Mouse (Mus musculus) yolk sac, embryonic 10.5 days (tissue): Measurements from ENCODE around the gene Txlna.
A peak's percentile ranks its signal among the peaks of the same experiment; 100 is the strongest.

Source experiments
- DNase-seq: peaks from one replicate; pipeline ENCODE4 v3.0.0-alpha.2; 2017; ENCODE audit warnings: low spot score

Txlna gene

DNA sequence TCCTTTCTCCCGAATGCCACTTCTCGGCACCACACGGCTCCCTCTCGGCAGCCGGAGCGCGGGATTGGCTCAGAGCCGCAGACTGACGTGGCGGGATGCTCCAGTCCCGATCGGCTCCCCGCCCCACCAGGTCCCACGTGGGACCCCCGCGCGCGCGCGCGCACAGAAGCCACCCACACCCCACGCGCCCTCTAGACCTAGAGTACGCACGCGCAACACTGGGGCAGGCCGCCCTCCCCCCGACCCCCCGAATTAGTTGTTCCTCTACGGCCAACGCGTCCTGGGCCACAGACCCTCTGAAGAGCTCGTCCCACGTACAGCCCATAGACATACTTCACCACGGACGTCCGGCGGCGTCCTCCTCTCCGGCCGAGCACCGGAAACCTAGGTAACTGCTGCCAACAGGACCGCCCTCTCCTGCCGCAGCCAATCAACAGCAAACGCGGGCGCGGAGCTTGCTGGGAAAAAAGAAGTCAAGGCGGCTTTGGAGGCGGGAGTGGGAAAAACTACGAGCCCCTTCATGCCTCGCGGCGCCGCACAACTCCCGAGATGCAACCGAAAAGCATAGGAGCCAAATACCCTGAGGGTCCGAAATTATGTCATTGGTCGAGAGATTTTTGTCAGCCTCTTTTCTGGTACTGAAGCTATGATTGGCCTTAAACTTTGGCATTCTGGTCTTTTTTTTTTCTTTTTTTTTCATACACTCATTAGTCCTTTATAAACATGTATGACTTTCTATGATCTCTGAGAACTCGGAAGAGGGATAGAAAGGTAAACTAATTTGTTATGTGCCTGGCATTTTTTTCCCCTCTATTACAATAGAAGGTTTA is at the start of gene Txlna:
Gene Txlna, minus strand, starts transcription at position 428 of the 830 bp plus-strand sequence.
- DNase-seq = peak; percentile 98

DNA sequence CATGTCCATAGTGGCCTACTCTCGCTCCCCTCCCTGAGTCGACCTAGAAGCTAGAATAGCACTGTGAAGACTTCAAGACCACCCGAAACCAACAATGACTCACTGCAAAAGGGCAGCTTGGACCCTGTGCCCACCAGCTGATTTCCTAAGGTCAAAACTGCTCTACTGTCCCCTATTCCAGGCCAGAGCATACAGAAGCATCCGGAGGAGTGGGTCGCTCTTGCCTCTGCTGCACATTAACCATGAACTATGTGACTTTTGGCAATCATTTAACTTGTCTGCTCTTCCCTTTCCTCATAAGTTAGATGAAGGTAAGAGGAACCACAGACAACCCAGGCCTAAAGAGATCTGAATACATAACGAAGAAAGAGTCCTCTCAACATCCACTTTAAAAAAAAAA is 43.7 kb upstream of the Txlna start:
- peak; percentile 66 for DNase-seq

DNA sequence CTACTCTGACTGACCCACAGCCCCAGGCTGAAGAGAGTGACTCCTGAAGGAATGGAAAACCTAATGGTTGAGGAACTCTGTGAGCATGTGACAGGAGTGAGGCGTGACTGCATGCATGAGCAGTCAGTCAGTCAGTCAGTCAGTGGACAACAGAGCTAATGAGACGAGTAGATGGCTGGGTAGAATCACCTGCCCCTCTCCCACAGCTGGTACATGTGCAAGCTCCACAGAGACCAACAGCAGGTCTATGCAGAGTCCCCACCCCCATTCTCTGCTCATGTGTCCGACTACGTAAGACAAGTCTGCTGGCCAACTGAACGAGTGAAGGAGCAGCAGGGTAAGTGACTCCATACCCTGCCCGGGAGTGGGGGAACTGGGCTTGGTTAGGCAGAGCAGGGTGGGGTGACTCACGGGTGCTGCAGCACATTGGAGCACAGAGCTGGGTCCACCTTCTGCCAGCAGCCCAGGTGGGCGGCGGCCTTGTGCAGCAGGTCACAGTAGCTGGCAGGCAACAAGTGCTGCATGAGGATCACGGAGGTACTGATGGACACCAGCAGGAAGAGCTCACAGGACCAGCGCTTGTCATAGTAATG is 43.1 kb upstream of the Txlna start:
- DNase-seq = peak; percentile 74

DNA sequence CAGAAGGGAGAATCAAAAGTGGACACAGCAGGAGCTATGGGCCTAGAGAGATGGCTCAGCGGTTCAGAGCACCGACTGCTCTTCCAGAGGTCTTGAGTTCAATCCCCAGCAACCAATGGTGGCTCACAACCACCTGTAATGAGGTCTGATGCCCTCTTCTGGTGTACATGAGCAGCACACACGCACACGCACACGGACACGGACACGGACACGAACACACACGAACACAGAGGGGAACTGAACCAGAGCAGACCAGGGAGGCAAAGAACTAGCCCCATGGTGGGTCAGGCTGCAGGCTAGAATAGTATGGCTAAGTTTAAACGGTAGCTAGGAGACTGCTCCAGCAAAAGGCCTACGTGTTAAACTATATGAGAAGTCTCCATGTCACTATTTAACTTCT is 41.0 kb upstream of the Txlna start:
- DNase-seq = no peak

DNA sequence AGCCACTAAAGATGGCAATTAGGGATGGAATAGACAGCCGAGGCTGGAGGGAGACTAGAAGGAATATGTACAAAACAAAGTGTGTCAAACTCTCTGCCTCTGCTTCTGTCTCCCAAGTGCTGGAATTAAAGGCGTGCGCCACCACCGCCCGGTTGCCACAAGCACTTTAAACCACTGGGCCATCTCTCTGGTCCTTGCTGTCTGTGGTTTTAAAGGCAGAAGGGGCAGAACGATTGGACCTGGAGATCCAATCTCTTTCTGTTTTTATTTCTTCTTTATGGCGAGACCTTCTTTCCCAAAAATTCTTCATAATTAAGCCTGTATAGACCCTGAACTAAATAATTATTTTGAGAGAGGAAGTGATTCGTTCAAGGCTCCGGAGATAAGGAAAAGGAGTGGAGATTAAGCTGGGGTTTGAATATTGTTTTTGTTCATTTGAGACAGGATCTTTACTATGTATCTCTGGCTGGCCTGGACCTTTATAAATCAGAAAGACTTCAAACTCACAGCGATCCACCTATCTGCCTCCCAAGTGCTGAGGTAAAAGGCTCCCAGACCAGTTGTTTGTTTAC is 32.1 kb upstream of the Txlna start:
- no peak for DNase-seq

DNA sequence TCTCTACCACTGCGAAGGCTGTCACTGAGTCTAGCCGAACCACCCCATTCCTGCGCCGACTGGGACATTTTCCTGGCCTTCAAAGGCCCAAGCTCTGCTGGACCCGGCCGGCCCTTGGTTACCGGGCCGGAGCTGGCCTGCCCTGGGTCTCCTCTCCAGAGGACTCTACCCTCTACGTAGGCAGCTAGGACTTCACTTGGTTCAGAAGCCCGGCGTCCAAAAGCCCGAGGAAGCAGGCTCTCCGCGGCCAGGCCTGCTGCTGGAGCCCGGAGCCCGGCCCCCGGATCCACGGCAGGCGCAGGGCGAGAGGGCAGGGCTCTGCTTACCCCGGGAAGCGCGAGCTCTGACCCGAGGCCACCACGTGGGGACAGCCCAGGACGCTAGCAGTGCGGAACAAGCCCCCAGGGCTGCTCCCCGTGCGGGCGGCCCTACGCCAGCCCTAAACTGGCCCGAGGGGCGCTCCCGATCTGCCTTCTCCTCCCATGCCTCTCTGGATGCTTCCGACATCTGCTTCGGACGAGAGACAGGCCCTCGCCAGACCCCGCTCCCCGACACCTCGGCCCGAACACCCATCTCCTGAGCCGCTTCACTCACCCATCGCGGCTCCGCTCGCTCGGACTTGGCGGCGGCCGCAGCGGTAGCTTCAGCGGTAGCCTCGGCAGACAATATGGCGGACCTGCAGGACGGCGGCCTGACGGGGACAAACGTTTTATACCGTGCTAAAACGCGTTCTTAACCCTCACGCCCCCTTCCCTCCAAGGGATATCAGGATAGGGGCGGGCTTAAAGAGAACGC is 31.4 kb upstream of the Txlna start, which contains the start of gene Kpna6:
Gene Kpna6, minus strand, starts transcription at position 685 of the 795 bp plus-strand sequence.
- peak; percentile 93 for DNase-seq

DNA sequence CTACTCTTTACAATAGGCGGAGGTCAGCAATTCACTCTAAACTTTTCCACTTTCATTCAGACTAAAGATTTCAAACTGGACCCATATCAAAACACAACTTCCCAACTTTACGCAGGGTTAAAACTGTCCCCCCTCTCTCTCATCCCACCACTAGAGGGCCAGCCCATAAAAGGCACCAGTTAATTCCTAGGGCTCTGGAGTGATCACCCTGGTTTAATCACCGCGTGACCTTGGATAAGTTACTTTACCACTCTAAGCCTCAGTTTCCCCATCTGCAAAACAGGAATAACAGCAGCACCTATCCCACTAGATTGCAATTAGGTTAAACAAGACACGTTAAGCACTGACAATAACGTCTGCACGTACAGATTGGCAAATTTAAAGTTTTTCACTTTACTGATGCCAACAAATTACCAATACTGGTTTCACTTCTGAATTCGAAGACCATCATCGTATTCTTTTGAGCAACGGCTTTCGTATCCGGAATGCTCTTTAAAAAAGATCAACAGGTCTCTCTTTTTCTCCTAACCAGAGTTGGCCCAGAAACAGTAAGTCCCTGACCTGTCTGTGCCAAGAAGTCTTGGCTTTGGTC is 30.7 kb upstream of the Txlna start:
- peak; percentile 47 for DNase-seq

DNA sequence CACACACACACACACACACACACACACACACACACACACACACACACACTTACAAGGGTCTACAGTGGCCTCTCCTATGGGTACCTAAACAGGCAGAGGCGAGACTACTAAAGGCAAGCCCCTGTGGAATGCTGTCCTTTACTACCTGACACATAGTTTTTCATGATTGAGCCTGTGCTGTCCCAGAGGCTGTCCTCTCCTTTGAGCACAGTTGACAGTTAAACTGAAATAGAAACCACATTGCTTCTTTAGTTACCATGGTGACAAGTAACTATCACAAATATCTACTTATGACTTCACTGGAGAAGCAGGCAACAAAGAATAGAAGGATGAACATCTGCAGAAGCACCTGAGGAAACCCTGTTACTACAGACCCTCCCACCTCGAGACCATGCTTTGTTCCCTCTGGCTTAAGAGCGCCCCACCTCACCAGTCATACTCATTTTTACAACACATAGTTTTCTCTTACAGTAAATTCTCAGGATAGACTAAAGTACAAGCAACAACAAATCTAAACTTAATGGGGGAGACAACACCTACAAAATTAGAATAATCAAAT is 21.5 kb upstream of the Txlna start:
- DNase-seq = no peak

DNA sequence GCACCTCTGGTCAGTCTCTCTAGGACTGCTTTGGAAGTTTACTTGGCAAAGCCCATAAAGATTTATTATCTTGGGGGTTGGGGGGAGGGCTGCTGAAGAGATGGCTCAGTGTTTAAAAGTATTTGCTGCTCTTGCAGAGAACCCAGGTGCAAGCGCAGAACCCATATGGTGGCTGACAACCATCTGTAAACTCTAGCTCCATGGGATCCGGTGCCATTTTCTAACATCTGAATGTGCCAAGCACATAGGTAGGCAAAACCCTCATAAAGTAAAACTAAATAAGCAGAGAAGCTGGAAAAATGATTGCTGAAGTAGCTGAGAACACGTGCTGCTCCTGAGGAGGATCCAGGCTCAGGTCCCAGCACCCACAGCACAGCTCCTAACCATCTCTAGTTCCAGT is 20.7 kb upstream of the Txlna start:
- no peak for DNase-seq

DNA sequence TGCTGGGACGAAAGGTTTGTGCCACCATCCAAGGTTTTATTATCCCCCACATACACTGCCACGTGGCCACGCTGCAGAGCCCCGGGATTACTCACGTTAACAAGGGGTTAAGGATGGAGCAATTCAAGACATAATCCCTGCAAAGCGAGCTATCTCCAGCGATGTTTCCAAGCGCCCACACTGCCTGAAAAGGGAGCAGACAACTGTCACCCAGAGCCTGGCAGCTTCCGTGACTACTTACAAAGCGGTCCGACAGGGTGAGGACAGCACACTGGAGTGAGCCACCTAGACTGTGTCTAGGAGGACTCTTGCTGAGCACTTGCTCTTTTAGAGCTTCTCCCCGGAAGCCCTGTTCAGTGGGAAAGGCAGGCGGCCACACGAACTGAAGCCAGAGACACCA is 13.9 kb upstream of the Txlna start:
- no peak for DNase-seq

DNA sequence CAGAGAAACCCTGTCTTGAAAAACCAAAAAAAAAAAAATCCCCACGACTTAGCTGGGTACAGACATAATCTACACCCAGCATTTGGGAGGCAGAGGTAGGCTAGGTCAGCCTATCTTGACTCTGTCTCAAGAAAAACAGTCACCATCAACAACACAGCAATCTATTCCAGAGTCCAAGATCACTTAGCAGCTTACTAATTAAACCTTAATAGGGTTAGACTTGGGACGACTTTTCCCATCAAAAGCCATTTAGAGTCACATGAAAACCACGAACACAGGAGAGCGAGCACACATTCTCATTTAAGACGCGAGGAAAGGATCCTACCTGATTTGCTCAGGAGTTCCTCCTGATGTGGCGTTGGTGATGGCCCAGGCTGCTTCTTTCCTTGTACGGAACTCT is 9.5 kb upstream of the Txlna start:
- no peak for DNase-seq

DNA sequence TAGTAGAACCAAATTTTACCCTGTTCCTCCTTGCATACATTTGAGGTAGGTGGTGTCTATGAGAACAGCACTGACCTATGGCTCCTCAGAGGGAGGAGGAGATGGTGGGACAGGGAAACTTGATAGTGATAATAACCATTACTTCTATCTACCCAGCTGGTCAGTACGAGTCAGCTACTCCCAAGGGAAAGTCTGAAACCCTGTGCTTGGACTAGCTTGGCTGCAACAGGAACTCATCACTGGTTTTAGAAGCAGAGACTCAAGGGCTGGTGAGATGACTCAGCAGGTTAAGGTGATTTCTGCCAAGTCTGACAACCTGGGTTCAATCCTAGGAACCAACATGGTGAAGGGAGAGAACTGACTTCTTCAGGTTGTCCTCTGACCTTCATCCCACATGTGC is 7.8 kb upstream of the Txlna start:
- no peak for DNase-seq

DNA sequence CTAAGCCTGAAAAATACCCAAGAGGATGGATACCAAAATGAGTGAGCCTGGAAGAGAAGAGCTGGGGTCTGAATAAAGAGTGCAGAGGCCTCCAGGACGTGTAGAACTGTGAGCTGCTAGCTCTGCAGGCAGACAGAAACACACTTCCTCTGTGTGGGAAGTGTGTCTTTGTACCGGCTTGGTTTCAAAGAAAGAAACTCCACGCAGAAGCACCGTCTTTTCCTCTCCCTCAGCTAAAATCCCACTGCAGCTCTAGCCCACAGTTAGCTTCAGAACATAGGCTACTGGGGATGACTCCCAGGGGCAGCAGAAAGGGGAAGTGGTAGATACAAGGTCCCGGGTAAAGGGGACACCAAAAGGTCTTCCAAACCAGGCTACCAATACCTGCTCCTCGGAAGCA is 4.3 kb upstream of the Txlna start:
- DNase-seq = no peak

DNA sequence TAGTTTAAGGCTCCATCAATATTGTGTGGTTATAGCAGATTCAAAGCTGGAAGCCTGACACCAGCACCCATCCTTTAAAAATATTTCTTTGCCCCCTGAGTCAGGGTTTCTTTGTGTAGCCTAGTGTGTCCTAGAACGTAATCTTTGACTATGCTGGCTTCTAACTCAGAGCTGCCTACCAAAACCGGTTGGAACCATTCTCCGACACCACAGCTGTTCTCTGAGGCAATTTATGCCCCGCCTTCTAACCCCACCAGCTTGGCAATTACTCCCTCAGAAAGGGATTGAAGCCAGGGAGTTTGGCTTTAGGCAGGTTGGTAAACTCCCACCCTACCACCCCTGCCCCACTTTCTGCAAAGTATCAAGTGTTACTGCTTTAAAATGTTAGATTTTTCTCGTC is 891 bp upstream of the Txlna start:
- DNase-seq = no peak

DNA sequence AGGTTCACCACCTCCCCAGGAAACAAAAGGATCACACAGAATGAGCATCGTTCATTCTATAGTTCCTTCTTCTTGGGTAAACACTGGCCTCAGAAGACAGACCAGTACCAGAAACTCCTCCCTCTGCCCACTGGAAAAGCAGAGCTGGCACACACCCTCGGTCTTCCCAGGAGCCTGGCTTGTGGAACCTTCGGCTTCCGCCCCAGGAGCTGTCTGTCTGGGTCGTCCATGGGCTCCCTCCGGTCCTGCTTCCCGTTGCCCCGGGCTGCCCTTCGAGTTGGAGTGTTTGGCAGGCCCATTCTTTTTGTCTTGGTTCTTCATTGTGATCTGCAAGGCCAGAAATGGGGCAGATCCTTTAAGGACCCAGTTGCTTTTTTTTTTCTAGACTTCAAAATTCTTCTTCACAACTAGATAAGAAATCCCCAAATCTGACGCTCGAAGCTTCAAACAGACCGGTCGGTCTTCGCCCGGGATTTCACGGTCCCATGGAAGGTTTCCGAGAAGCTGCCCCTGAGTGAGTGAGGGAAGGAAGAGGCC is 696 bp downstream of the Txlna start:
- DNase-seq = no peak

DNA sequence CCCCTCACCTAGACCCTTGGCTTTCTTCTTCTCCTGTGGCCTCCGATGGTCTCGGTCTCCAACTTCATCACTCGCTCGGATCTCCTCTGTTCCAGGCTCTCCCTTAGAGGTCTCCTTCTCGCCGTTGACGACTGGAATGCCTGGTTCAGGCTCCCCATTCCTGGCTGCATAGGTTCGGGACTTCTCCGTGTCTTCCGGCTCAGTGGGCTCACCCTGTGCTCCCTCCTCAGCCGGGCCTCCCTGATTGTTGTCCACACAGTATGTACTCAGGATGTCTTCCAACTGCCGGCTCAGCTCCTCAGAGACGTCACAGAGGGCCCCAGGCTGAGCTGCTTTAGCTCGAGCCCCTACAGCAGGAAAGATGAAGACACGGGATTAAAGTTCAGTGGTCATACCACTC is 1.6 kb downstream of the Txlna start:
- DNase-seq = no peak

DNA sequence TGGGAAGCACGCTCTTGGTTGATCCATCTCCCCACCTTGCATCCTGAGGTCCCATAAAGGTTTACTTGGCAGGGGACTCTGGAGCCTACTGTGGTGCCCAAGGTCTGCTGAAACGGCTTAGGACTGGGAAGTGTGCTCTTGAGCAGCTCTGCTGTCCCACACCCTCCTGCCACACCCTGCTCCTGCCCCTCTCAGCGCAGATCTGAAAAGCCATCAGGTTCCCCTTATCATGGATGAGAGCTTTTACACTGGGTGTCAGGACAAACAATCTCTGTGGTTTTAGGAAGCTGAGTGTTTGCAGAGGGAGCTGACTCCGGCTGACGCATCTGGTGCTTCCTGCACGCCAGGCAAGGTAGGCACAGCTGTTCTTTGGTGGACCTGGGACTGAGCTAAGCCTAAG is 7.0 kb downstream of the Txlna start:
- no peak for DNase-seq

DNA sequence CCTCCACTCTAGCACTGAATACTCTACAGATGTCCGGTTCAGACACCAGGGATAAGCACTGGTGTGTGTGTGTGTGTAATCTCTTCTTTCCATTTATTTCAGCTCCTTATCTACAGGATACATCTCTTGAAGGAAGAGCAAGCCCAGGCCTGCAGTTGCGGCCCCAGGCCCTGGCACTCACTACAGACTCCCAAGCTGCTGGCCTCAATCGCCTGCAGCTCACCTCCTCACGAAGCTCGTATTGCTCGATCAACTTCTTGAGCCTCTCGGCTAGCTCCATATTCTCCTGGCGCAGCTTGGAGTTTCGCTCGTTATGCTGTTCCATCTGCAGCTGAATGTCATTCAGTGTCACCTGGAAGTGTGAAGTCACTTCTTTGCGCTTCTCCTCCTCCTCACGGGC is 9.0 kb downstream of the Txlna start:
- no peak for DNase-seq

DNA sequence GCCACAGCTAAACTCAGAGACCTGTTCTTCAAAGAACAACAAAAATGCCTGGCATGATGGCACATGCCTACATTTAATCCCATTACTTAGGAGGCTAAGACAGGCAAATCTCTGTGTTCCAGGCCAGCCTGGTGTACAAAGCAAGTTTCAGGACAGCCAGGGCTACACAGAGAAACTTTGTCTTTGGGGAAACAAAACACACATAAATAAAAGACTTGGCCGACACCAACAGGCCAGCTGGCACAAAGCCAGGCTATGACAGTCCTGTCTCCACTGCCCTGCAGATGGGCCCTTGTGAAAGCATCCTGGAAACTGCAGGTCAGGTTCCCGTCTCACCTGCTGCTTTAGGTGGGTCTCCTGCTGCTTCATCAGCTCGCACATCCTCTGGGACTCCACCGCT is 9.9 kb downstream of the Txlna start:
- no peak for DNase-seq

DNA sequence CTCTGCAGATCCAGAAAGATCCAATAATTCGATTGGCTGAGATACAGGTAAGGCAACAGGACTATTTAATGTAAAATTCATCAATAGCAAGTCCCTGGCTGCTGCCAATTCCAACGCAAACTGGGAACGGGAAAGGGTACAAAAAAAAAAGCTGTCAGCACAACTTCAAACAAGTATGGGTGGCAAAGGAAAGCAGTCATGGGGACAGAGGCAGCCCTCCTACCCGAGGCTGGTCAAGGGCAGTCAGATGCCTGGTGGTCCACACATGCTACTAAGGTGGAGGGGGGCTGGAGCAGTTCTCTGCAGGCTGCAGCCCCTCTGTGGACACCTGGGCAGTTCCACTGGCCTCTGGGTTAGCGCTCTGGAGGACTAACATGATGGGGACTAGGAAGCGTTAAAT is 14.8 kb downstream of the Txlna start:
- no peak for DNase-seq

DNA sequence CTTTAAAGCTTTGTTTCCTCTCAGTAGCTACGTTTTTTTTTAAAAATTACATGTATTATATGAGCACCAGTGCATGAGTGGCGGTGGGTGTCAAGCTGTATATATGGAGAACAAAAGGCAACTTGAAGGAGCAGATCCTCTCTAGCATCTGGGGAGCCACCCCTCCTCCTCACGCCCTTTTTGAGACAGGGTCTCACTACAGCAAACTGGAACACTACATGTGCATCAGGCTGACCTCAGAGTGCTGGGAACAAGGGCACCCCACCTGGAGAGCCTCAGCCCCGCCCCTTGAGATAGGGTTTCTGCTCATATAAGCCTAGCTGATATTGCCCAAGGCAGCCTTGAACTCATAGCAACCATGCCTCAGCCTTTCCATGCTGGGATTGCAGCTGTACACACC is 15.4 kb downstream of the Txlna start:
- no peak for DNase-seq

DNA sequence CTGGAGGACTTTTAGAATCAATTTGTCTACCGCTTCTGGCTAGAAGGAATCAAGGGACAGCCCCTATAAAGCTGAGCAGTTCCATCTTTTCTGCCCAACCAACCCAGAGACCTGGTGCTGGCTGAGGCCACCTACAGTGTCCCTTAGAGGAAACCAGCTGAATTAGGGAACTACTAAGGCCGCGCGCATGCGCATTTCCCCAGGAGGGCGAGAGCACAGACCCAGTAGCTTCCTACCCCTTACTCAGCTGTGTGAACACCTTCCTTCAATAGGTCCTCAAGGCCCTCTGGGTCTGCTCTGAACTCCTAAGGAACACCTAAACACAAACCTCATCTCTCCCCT is 15.9 kb downstream of the Txlna start:
- peak; percentile 45 for DNase-seq
